Mouse (Mus musculus): ENCODE measurements at regions not wholly inside any gene's neighbourhood (a gene's known extent, or its start where the extent isn't known, plus 50 kb on each side); places are given as distances from the start of the nearest gene placed in this dataset.

DNA sequence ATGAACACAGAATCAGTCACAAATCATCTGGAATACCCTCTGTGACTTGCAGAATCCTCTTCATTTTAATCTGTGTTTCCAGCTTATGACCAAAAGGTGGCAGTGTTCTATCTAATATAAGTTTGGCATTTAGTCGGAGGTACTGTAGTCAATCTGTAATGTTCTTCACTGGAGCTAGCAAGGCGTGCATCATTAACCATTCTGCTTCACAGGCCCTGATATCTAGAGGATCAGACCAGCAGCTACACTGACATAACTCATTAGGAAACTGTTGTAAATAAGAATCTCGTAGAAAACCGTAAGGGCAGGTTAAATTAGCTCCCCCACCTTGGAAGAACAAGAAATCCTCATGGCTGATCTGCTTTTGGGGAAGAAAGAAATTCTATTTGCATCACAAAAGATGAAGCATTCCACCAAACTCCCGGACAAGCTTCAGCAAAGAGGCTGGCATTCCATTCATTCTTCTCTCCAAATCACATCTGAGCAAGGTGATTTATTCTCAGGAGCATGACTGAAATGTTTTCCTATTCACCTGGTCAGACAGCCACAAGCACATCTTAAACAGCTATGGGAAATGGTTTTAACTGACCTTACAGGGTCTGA is 840.0 kb upstream of the Cldn34c4 start:
- TF ChIP-seq POLR2A (IDR thresholded peaks at IDR 0.05; ENCODE audit: borderline replicate concordance, insufficient read depth, low read length) (no peak), CTCF (IDR thresholded peaks at IDR 0.05; ENCODE audit: borderline replicate concordance, insufficient read depth, low read depth, low read length) (no peak)
